Mouse (Mus musculus): Measurements from ENCODE around the gene Efhb.

Efhb gene

GRCm38 (mm10) chr17:53364111-53364510 lies 99.0 kb downstream of the Efhb start:
- no peak for DNase-seq (ENCODE audit: extremely low spot score)
